Mouse (Mus musculus) adipocyte (in vitro differentiated cells): Measurements from ENCODE around the gene Piwil4.
A peak's percentile ranks its signal among the peaks of the same experiment; 100 is the strongest.

Experiments used
- DNase-seq: peaks from one replicate; pipeline ENCODE4 v3.0.0-alpha.2; 2016; ENCODE audit warnings: low spot score

The Piwil4 gene

GRCm38 (mm10) chr9:14740151-14740924, at the start of gene Piwil4:
Gene Piwil4, minus strand, starts transcription at chr9:14740733.
- no peak for DNase-seq

- DNase-seq, result no peak
These were observed 46.8 kb upstream of the Piwil4 start for GRCm38 (mm10) chr9:14787356-14787755.

- peak; percentile 96 for DNase-seq
These were observed 43.8 kb upstream of the Piwil4 start, which contains the start of the genes Mre11a and Ankrd49 for GRCm38 (mm10) chr9:14784039-14785002. Gene Mre11a, plus strand, starts transcription at chr9:14784654. Gene Ankrd49, minus strand, starts transcription at chr9:14784856.

GRCm38 (mm10) chr9:14778341-14778740, 37.8 kb upstream of the Piwil4 start:
- no peak for DNase-seq

GRCm38 (mm10) chr9:14773813-14774212, 33.3 kb upstream of the Piwil4 start:
- DNase-seq, result peak; percentile 53

GRCm38 (mm10) chr9:14772074-14772473, 31.5 kb upstream of the Piwil4 start:
- no peak for DNase-seq

- no peak for DNase-seq
These were observed 30.4 kb upstream of the Piwil4 start, which contains the start of gene 1700012B09Rik for GRCm38 (mm10) chr9:14770803-14771471. Gene 1700012B09Rik, minus strand, starts transcription at chr9:14771030.

GRCm38 (mm10) chr9:14769811-14770210, 29.3 kb upstream of the Piwil4 start:
- DNase-seq, result no peak

GRCm38 (mm10) chr9:14764765-14765164, 24.2 kb upstream of the Piwil4 start:
- peak; percentile 65 for DNase-seq

- no peak for DNase-seq
These were observed 18.7 kb upstream of the Piwil4 start for GRCm38 (mm10) chr9:14759261-14759660.

GRCm38 (mm10) chr9:14758590-14758989, 18.1 kb upstream of the Piwil4 start:
- no peak for DNase-seq

GRCm38 (mm10) chr9:14754469-14754868, 13.9 kb upstream of the Piwil4 start:
- no peak for DNase-seq

GRCm38 (mm10) chr9:14753947-14754346, 13.4 kb upstream of the Piwil4 start:
- no peak for DNase-seq

GRCm38 (mm10) chr9:14752001-14752522, 11.5 kb upstream of the Piwil4 start, which contains the start of gene Fut4:
Gene Fut4, minus strand, starts transcription at chr9:14752393.
- DNase-seq, result no peak

- DNase-seq, result no peak
These were observed 11.0 kb upstream of the Piwil4 start for GRCm38 (mm10) chr9:14751503-14752000.

- no peak for DNase-seq
These were observed 10.5 kb upstream of the Piwil4 start for GRCm38 (mm10) chr9:14750901-14751502.

- no peak for DNase-seq
These were observed 909 bp downstream of the Piwil4 start for GRCm38 (mm10) chr9:14739498-14740150.

- no peak for DNase-seq
These were observed 9.5 kb downstream of the Piwil4 start for GRCm38 (mm10) chr9:14730941-14731541.

- no peak for DNase-seq
These were observed 12.2 kb downstream of the Piwil4 start for GRCm38 (mm10) chr9:14728365-14728764.

- no peak for DNase-seq
These were observed 13.9 kb downstream of the Piwil4 start for GRCm38 (mm10) chr9:14726629-14727028.
